Mouse (Mus musculus): ENCODE results near the gene Pimreg. TPM values are rescaled to one million over a fixed set of nuclear protein-coding genes. Genes with fewer than 3 reads are reported as not detected.

Gene Pimreg
- polyA plus RNA-seq, 1 experiment = 1.4 TPM

GRCm38 (mm10) chr11:72039599-72040386 lies 2.0 kb upstream of the Pimreg start:
- H3K36me3 ChIP-seq (ENCODE audit: control insufficient read depth, insufficient read depth, low read length) = no peaks in the 10 kb centered on the region
- H3K4me3 ChIP-seq (ENCODE audit: low read depth, low read length) = no peak overlapping the region
- 39% methylated on average over 16 of the region's 16 CpGs for WGBS
- H3K4me1 ChIP-seq (ENCODE audit: control insufficient read depth, insufficient read depth, insufficient read length, low read length) = peaks cover 8% of the 10 kb centered on the region
- no peak overlapping the region for H3K27ac ChIP-seq (ENCODE audit: insufficient read depth, low read depth, low read length)
- H3K27me3 ChIP-seq (ENCODE audit: control insufficient read depth, insufficient read depth, low read length) = no peaks in the 10 kb centered on the region; the same call in 1 of the 2 replicates
- no peak for TF ChIP-seq CTCF (IDR thresholded peaks at IDR 0.05; ENCODE audit: extremely low read depth, insufficient read length, insufficient replicate concordance, low read depth, low read length)
- no peak for TF ChIP-seq POLR2A (IDR thresholded peaks at IDR 0.05; ENCODE audit: low read depth, low read length)

DNA sequence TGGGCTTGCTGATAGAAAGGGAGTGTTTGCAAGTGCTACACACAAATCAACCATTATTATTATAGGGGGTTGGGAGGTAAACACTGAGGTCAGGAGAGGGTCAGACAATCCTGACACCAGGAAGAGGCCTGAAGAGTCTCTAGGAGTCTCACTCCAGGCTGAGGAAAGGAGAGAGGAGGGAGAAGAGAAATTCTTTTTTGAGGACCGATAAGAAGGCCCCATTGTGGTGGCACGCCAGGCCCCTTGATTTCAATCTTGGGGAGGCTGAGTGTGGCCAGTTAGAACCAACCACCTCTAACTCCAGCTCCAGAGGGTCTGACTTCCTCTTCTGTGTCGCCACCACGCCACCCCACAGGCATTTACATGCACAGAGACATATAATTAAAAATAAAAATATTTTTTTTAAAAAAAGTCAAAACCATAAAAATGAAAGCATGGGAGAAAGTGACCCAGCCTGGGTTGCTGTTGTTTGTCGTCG lies 503 bp upstream of the Pimreg start:
- Histone ChIP-seq H3K36me3 (ENCODE audit: control insufficient read depth, insufficient read depth, low read length) (no peaks in the 10 kb centered on the region), H3K4me3 (ENCODE audit: low read depth, low read length) (no peak overlapping the region), H3K27ac (ENCODE audit: insufficient read depth, low read depth, low read length) (no peak overlapping the region), H3K27me3 (ENCODE audit: control insufficient read depth, insufficient read depth, low read length) (no peaks in the 10 kb centered on the region; the same call in 1 of the 2 replicates), H3K4me1 (ENCODE audit: control insufficient read depth, insufficient read depth, insufficient read length, low read length) (peaks cover 8% of the 10 kb centered on the region)
- WGBS = 28% methylated on average over 6 of the region's 6 CpGs
- TF ChIP-seq POLR2A (IDR thresholded peaks at IDR 0.05; ENCODE audit: low read depth, low read length) = no peak
- no peak for TF ChIP-seq CTCF (IDR thresholded peaks at IDR 0.05; ENCODE audit: extremely low read depth, insufficient read length, insufficient replicate concordance, low read depth, low read length)

GRCm38 (mm10) chr11:72042631-72043030 lies 799 bp downstream of the Pimreg start:
- 3% methylated on average over 14 of the region's 14 CpGs for WGBS
- Histone ChIP-seq H3K4me3 (ENCODE audit: low read depth, low read length) (peak overlapping the region; percentile 76), H3K36me3 (ENCODE audit: control insufficient read depth, insufficient read depth, low read length) (no peaks in the 10 kb centered on the region), H3K27ac (ENCODE audit: insufficient read depth, low read depth, low read length) (no peak overlapping the region), H3K27me3 (ENCODE audit: control insufficient read depth, insufficient read depth, low read length) (no peaks in the 10 kb centered on the region), H3K4me1 (ENCODE audit: control insufficient read depth, insufficient read depth, insufficient read length, low read length) (peaks cover 8% of the 10 kb centered on the region)
- TF ChIP-seq POLR2A (IDR thresholded peaks at IDR 0.05; ENCODE audit: low read depth, low read length) = no peak
- no peak for TF ChIP-seq CTCF (IDR thresholded peaks at IDR 0.05; ENCODE audit: extremely low read depth, insufficient read length, insufficient replicate concordance, low read depth, low read length)

GRCm38 (mm10) chr11:72044231-72044630 lies 2.4 kb downstream of the Pimreg start:
- H3K4me1 ChIP-seq (ENCODE audit: control insufficient read depth, insufficient read depth, insufficient read length, low read length) = peaks cover 8% of the 10 kb centered on the region
- WGBS = 69% methylated on average over 3 of the region's 3 CpGs
- H3K4me3 ChIP-seq (ENCODE audit: low read depth, low read length) = no peak overlapping the region
- no peak overlapping the region for H3K27ac ChIP-seq (ENCODE audit: insufficient read depth, low read depth, low read length)
- H3K27me3 ChIP-seq (ENCODE audit: control insufficient read depth, insufficient read depth, low read length) = no peaks in the 10 kb centered on the region
- no peaks in the 10 kb centered on the region for H3K36me3 ChIP-seq (ENCODE audit: control insufficient read depth, insufficient read depth, low read length)
- TF ChIP-seq POLR2A (IDR thresholded peaks at IDR 0.05; ENCODE audit: low read depth, low read length) (no peak), CTCF (IDR thresholded peaks at IDR 0.05; ENCODE audit: extremely low read depth, insufficient read length, insufficient replicate concordance, low read depth, low read length) (no peak)

DNA sequence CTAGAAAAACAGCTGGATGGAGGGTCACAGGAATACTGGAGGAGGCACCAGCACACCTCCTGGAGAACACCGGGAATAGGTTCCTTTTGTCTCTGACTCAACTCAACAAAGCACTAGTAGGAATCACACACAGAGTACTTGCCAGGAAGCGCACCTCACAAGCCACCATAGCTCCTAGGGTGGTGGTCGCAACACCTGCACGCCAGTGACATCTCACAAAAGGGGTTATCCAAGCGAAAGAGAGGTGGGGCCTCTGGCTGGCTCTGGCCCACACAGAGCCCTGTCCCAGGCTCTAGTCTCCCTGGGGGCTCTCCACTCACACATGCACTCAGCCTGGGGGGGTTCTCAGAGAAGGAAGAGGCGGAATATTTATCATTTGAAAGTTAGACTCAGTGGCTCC lies 6.9 kb downstream of the Pimreg start:
- TF ChIP-seq POLR2A (IDR thresholded peaks at IDR 0.05; ENCODE audit: low read depth, low read length) (no peak), CTCF (IDR thresholded peaks at IDR 0.05; ENCODE audit: extremely low read depth, insufficient read length, insufficient replicate concordance, low read depth, low read length) (no peak)
- Histone ChIP-seq H3K27me3 (ENCODE audit: control insufficient read depth, insufficient read depth, low read length) (peaks cover 10% of the 10 kb centered on the region), H3K4me3 (ENCODE audit: low read depth, low read length) (no peak overlapping the region), H3K27ac (ENCODE audit: insufficient read depth, low read depth, low read length) (no peak overlapping the region), H3K36me3 (ENCODE audit: control insufficient read depth, insufficient read depth, low read length) (no peaks in the 10 kb centered on the region), H3K4me1 (ENCODE audit: control insufficient read depth, insufficient read depth, insufficient read length, low read length) (peaks cover 4% of the 10 kb centered on the region)
- WGBS = 71% methylated on average over 6 of the region's 6 CpGs

GRCm38 (mm10) chr11:72049171-72049759 lies 7.4 kb downstream of the Pimreg start:
- peaks cover 4% of the 10 kb centered on the region for H3K4me1 ChIP-seq (ENCODE audit: control insufficient read depth, insufficient read depth, insufficient read length, low read length)
- H3K27ac ChIP-seq (ENCODE audit: insufficient read depth, low read depth, low read length) = no peak overlapping the region
- TF ChIP-seq POLR2A (IDR thresholded peaks at IDR 0.05; ENCODE audit: low read depth, low read length) (no peak), CTCF (IDR thresholded peaks at IDR 0.05; ENCODE audit: extremely low read depth, insufficient read length, insufficient replicate concordance, low read depth, low read length) (no peak)
- 79% methylated on average over 8 of the region's 8 CpGs for WGBS
- H3K4me3 ChIP-seq (ENCODE audit: low read depth, low read length) = no peak overlapping the region
- H3K27me3 ChIP-seq (ENCODE audit: control insufficient read depth, insufficient read depth, low read length) = peaks cover 10% of the 10 kb centered on the region
- no peaks in the 10 kb centered on the region for H3K36me3 ChIP-seq (ENCODE audit: control insufficient read depth, insufficient read depth, low read length)
